Mouse (Mus musculus): ENCODE measurements around the gene Dhx37.

GRCm38 (mm10) chr5:125419124-125419523, 14.8 kb downstream of the Dhx37 start:
- TF ChIP-seq POLR2A (IDR thresholded peaks at IDR 0.05; ENCODE audit: control insufficient read depth, low read depth, low read length), result no peak
- no peak for TF ChIP-seq CTCF (IDR thresholded peaks at IDR 0.05; ENCODE audit: control insufficient read depth, insufficient read depth, insufficient replicate concordance, low read depth, low read length)

All from testis, adult 2 months (tissue).